Mouse (Mus musculus): Measurements from ENCODE around the gene Litaf. TPM values are rescaled to one million over a fixed set of nuclear protein-coding genes. Genes with fewer than 3 reads are reported as not detected.

Gene Litaf
- total and polyA plus RNA-seq, 3 experiments: 97.5 to 178 (median 154) TPM

GRCm38 (mm10) chr16:10998224-10998623, 67.7 kb downstream of the Litaf start:
- in situ Hi-C loops (cut with MboI; ENCODE audit: low pct_ligation_motif_present, low pct_unique_long_range_greater_than_20kb, low sequenced_read_pairs) (no loop called here), dilution Hi-C loops (cut with MboI; ENCODE audit: extremely low pct_ligation_motif_present, extremely low pct_unique_long_range_greater_than_20kb, low sequenced_read_pairs) (no loop called here)
- Histone ChIP-seq H3K9ac (ENCODE audit: insufficient read depth, low read depth) (no peak overlapping the region), H3K36me3 (replicated peaks in 1 of 2; ENCODE audit: control insufficient read depth in 1 of 2, insufficient read depth in 1 of 2, low read length in 1 of 2) (no peaks in the 10 kb centered on the region), H3K4me2 (ENCODE audit: insufficient read depth, low read depth, poor library complexity, severe bottlenecking) (no peak overlapping the region), H3K9me3 (replicated peaks; ENCODE audit: low read length) (peaks cover 2% of the 10 kb centered on the region), H3K27me3 (replicated peaks) (no peaks in the 10 kb centered on the region), H3K4me1 (ENCODE audit: control insufficient read depth in 1 of 2, insufficient read depth in 2 of 2) (peaks cover 10 to 39% of the 10 kb centered on the region in 2 experiments), H3K27ac (ENCODE audit: insufficient read depth, low read depth) (no peak overlapping the region), H3K79me2 (replicated peaks; ENCODE audit: control insufficient read depth, extremely low read depth, insufficient read depth, poor library complexity, severe bottlenecking) (no peaks in the 10 kb centered on the region), H3K4me3 (replicated peaks in 1 of 3; ENCODE audit: low read depth in 2 of 3, low read length in 2 of 3, poor library complexity in 1 of 3) (no peak overlapping the region)
- no peak for TF ChIP-seq USF1 (IDR thresholded peaks at IDR 0.05; ENCODE audit: low read depth, low read length)
- peak in 1 of 2 experiments; percentile 25; a peak in 2 of 4 replicates for TF ChIP-seq CTCF (conservative IDR thresholded peaks at IDR 0.05 in 1 of 2, IDR thresholded peaks at IDR 0.05 in 1 of 2; ENCODE audit: low read depth in 2 of 2, low read length in 2 of 2)
- no peak for TF ChIP-seq IRF4 (IDR thresholded peaks at IDR 0.05; ENCODE audit: low read depth, low read length)
- no peak for TF ChIP-seq USF2 (conservative IDR thresholded peaks at IDR 0.05; ENCODE audit: low read depth, low read length)
- TF ChIP-seq SMC3 (IDR thresholded peaks at IDR 0.05; ENCODE audit: low read depth, low read length): 0 out of 2 replicates have a peak, but pooled peaks have one; percentile 13
- TF ChIP-seq MYC (IDR thresholded peaks at IDR 0.05; ENCODE audit: low read depth, low read length): no peak
- TF ChIP-seq HCFC1 (IDR thresholded peaks at IDR 0.05; ENCODE audit: low read depth, low read length): no peak
- no peak for DNase-seq (ENCODE audit: extremely low read depth)

GRCm38 (mm10) chr16:10996576-10996975, 69.4 kb downstream of the Litaf start:
- Histone ChIP-seq H3K4me1 (ENCODE audit: control insufficient read depth in 1 of 2, insufficient read depth in 2 of 2) (peaks cover 8 to 40% of the 10 kb centered on the region in 2 experiments), H3K79me2 (replicated peaks; ENCODE audit: control insufficient read depth, extremely low read depth, insufficient read depth, poor library complexity, severe bottlenecking) (peaks cover 13% of the 10 kb centered on the region), H3K9me3 (replicated peaks; ENCODE audit: low read length) (peaks cover 2% of the 10 kb centered on the region), H3K4me3 (replicated peaks in 1 of 3; ENCODE audit: low read depth in 2 of 3, low read length in 2 of 3, poor library complexity in 1 of 3) (no peak overlapping the region), H3K36me3 (replicated peaks in 1 of 2; ENCODE audit: control insufficient read depth in 1 of 2, insufficient read depth in 1 of 2, low read length in 1 of 2) (no peaks in the 10 kb centered on the region), H3K9ac (ENCODE audit: insufficient read depth, low read depth) (no peak overlapping the region), H3K27me3 (replicated peaks) (no peaks in the 10 kb centered on the region), H3K27ac (ENCODE audit: insufficient read depth, low read depth) (no peak overlapping the region), H3K4me2 (ENCODE audit: insufficient read depth, low read depth, poor library complexity, severe bottlenecking) (no peak overlapping the region)
- TF ChIP-seq IRF4 (IDR thresholded peaks at IDR 0.05; ENCODE audit: low read depth, low read length): no peak
- DNase-seq (ENCODE audit: extremely low read depth): no peak
- dilution Hi-C loops (cut with MboI; ENCODE audit: extremely low pct_ligation_motif_present, extremely low pct_unique_long_range_greater_than_20kb, low sequenced_read_pairs) (no loop called here), in situ Hi-C loops (cut with MboI; ENCODE audit: low pct_ligation_motif_present, low pct_unique_long_range_greater_than_20kb, low sequenced_read_pairs) (no loop called here)

GRCm38 (mm10) chr16:10993032-10993744, 72.8 kb downstream of the Litaf start:
- H3K79me2 ChIP-seq (replicated peaks; ENCODE audit: control insufficient read depth, extremely low read depth, insufficient read depth, poor library complexity, severe bottlenecking): peaks cover 47% of the 10 kb centered on the region
- H3K9me3 ChIP-seq (replicated peaks; ENCODE audit: low read length): peaks cover 3% of the 10 kb centered on the region
- no peaks in the 10 kb centered on the region for H3K27me3 ChIP-seq (replicated peaks)
- peak; percentile 98 for DNase-seq (ENCODE audit: extremely low read depth)
- in situ Hi-C loops (cut with MboI; ENCODE audit: low pct_ligation_motif_present, low pct_unique_long_range_greater_than_20kb, low sequenced_read_pairs): no loop called here
- H3K36me3 ChIP-seq (replicated peaks in 1 of 2; ENCODE audit: control insufficient read depth in 1 of 2, insufficient read depth in 1 of 2, low read length in 1 of 2): peaks cover 12 to 30% of the 10 kb centered on the region in 2 experiments
- H3K9ac ChIP-seq (ENCODE audit: insufficient read depth, low read depth): peak overlapping the region; percentile 96
- dilution Hi-C loops (cut with MboI; ENCODE audit: extremely low pct_ligation_motif_present, extremely low pct_unique_long_range_greater_than_20kb, low sequenced_read_pairs): no loop called here
- H3K4me2 ChIP-seq (ENCODE audit: insufficient read depth, low read depth, poor library complexity, severe bottlenecking): 0 out of 2 replicates have a peak overlapping the region, but pooled peaks have one; percentile 42
- peak overlapping the region; percentile 38 for H3K27ac ChIP-seq (ENCODE audit: insufficient read depth, low read depth)
- H3K4me1 ChIP-seq (ENCODE audit: control insufficient read depth in 1 of 2, insufficient read depth in 2 of 2): peaks cover 19 to 52% of the 10 kb centered on the region in 2 experiments
- H3K4me3 ChIP-seq (replicated peaks in 1 of 3; ENCODE audit: low read depth in 2 of 3, low read length in 2 of 3, poor library complexity in 1 of 3): peak overlapping the region; percentile 82 to 96 (median 86)
- no peak for TF ChIP-seq PAX5 (IDR thresholded peaks at IDR 0.05; ENCODE audit: low read length)
- no peak for TF ChIP-seq JUND (conservative IDR thresholded peaks at IDR 0.05; ENCODE audit: low read depth, low read length)
- TF ChIP-seq HCFC1 (IDR thresholded peaks at IDR 0.05; ENCODE audit: low read depth, low read length): no peak; the same call in 1 of the 2 replicates
- peak; percentile 88; the same call in 1 of the 2 replicates for TF ChIP-seq NELFE (IDR thresholded peaks at IDR 0.05; ENCODE audit: low read depth, low read length)
- no peak for TF ChIP-seq CHD2 (IDR thresholded peaks at IDR 0.05; ENCODE audit: low read length)
- peak; percentile 58; the same call in 1 of the 2 replicates for TF ChIP-seq MAZ (IDR thresholded peaks at IDR 0.05; ENCODE audit: low read depth, low read length)
- no peak; the same call in 1 of the 2 replicates for TF ChIP-seq ELF1 (IDR thresholded peaks at IDR 0.05; ENCODE audit: low read depth, low read length)
- no peak for TF ChIP-seq KAT2A (IDR thresholded peaks at IDR 0.05; ENCODE audit: insufficient replicate concordance, low read length)
- TF ChIP-seq IRF4 (IDR thresholded peaks at IDR 0.05; ENCODE audit: low read depth, low read length): peak; percentile 58
- TF ChIP-seq ETS1 (conservative IDR thresholded peaks at IDR 0.05; ENCODE audit: low read depth, low read length): no peak
- TF ChIP-seq MYC (IDR thresholded peaks at IDR 0.05; ENCODE audit: low read depth, low read length): no peak; the same call in 1 of the 2 replicates
- TF ChIP-seq ZNF384 (IDR thresholded peaks at IDR 0.05; ENCODE audit: low read depth, low read length): no peak
- TF ChIP-seq SIN3A (IDR thresholded peaks at IDR 0.05; ENCODE audit: low read length): no peak
- peak; percentile 96; the same call in 1 of the 2 replicates for TF ChIP-seq ZMIZ1 (IDR thresholded peaks at IDR 0.05; ENCODE audit: low read depth, low read length)
- TF ChIP-seq ZKSCAN1 (IDR thresholded peaks at IDR 0.05; ENCODE audit: borderline replicate concordance, low read depth, low read length): no peak
- TF ChIP-seq TBP (conservative IDR thresholded peaks at IDR 0.05; ENCODE audit: low read depth, low read length): peak; percentile 14; the same call in 1 of the 2 replicates
- no peak for TF ChIP-seq E2F4 (IDR thresholded peaks at IDR 0.05; ENCODE audit: insufficient replicate concordance, low read depth, low read length)
- peak; percentile 47; the same call in 1 of the 2 replicates for TF ChIP-seq NRF1 (IDR thresholded peaks at IDR 0.05; ENCODE audit: low read depth, low read length)
- peak; percentile 52; the same call in 1 of the 2 replicates for TF ChIP-seq MEF2A (IDR thresholded peaks at IDR 0.05; ENCODE audit: borderline replicate concordance, low read depth, low read length)
